Mouse (Mus musculus): ENCODE results near the gene Ccn6.
A peak's percentile ranks its signal among the peaks of the same experiment; 100 is the strongest.

Ccn6 gene

GRCm38 (mm10) chr10:39161406-39161805, 2.2 kb downstream of the Ccn6 start:
- no peak for DNase-seq (ENCODE audit: low spot score in 2 of 2)

DNA sequence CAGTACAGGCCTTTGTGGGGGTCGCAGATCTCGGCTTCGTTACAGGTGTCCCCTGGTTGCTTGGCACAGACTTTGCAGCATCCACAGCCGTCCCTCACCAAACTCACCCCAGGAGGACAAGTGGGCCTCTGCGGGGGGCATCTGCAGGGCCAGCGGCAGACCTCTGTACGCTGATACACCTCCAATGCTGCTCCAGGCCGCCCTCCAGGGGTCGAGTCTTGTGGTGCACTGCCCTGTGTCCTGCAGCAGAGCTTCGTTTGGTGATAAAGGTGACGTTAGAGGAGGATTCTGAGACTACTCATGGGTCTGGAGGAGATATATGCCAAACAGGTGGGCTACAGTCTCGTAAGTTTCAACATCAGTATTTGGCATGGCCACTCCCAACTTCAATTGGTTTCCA, 5.3 kb downstream of the Ccn6 start:
- DNase-seq (ENCODE audit: low spot score in 2 of 2) = no peak

- no peak for DNase-seq (ENCODE audit: low spot score in 2 of 2)
Observed at GRCm38 (mm10) chr10:39157321-39157720, 6.3 kb downstream of the Ccn6 start.

DNA sequence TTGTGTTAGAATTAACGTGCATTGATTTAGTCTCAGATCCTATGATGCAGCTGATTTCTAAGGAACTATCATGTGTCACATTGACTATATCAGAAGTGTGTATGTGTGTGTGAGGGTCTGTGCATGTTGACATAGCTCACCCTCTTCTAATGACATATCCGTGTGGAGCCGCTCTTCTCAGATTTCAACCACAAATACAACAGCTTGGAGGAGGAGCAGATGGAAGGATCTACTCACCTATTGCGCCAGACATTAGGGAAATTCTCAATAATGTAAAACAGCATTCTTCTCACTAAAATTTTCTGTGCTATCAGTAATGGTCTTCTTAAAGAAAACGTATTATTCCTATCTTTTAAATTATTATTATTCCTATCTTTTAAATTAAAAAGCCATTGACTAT, 6.9 kb downstream of the Ccn6 start:
- no peak for DNase-seq (ENCODE audit: low spot score in 2 of 2)

- no peak for DNase-seq (ENCODE audit: low spot score in 2 of 2)
Observed at GRCm38 (mm10) chr10:39142216-39142615, 21.4 kb downstream of the Ccn6 start.

DNA sequence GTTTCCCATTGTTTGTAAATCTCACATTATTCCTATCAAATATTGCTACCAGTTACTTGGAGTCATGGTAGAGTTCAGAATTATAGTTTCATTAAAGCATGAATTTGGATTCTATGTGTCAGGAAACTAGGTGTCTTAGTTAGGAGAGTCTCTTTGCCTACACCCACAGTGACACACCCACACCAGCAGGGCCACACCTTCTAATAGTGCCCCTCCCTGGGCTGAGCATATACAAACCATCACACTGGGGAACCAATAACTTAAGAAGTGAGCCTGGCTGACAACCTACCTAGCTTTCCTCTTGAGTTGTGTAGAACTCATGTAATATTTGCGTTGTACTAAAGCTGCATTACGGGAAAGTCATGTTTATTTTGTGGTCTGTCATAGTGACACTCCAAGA, 22.2 kb downstream of the Ccn6 start:
- no peak for DNase-seq (ENCODE audit: low spot score in 2 of 2)

- DNase-seq (ENCODE audit: low spot score in 2 of 2) = no peak
Observed at GRCm38 (mm10) chr10:39140843-39141242, 22.8 kb downstream of the Ccn6 start.

- no peak for DNase-seq (ENCODE audit: low spot score in 2 of 2)
Observed at GRCm38 (mm10) chr10:39138761-39139160, 24.8 kb downstream of the Ccn6 start.

GRCm38 (mm10) chr10:39137766-39138165, 25.8 kb downstream of the Ccn6 start:
- no peak for DNase-seq (ENCODE audit: low spot score in 2 of 2)

GRCm38 (mm10) chr10:39133462-39134310, 29.9 kb downstream of the Ccn6 start, which contains the start of the genes Fam229b and Tube1:
Gene Fam229b, minus strand, starts transcription at chr10:39133914.
Gene Tube1, plus strand, starts transcription at chr10:39133976.
- DNase-seq (ENCODE audit: low spot score in 2 of 2) = peak; percentile 90 to 91

GRCm38 (mm10) chr10:39121412-39121811, 42.2 kb downstream of the Ccn6 start:
- no peak for DNase-seq (ENCODE audit: low spot score in 2 of 2)

DNA sequence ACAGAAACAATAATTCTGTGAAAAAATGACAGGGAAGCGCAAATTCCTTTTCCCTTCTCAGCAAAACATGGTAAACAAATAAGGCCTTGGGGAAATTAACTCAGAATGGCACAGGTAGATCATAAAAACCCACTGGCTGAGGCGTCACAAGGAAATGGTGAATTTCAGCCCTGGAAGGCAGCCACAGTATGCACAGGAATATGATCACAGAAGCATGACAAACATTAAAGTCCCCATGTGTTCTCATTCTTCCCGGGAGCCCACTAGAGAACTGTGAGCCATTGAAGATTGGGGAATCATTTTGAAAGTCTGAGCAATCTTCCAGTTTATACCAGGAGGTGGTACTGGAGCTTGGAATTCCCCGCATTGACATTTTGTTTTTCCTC, 54.1 kb downstream of the Ccn6 start:
- no peak for DNase-seq (ENCODE audit: low spot score in 2 of 2)

DNA sequence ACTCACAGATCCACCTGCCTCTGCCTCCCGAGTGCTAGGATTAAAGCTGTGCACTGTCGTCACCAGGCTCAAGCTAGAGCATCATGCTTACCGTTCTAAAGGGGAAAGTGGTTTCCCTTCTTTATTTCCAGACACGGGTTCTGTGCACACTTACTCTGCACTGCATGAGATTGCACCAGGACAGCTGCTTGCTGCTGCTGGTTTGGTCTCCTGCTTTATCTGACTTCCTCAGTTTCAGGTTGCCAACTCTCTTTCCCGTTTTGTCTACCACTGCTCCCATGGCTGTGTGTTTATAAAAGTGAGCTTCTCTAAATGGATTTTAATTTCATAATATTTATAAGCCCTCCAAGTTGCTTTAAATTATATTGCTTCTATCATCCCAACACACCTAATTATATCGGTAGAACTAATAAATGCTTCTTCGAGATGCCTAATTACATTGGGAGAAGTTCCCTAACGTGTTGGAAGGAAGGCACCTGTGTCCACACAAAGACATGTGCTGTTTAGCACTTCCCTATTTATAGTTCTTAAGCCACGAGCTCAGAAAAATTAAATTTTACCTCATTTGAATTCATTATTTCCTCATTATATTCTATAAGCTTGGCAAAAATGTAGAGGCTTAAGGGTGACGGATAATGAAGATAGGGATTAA, 54.6 kb downstream of the Ccn6 start:
- DNase-seq (ENCODE audit: low spot score in 2 of 2) = no peak

GRCm38 (mm10) chr10:39106935-39107334, 56.7 kb downstream of the Ccn6 start:
- DNase-seq (ENCODE audit: low spot score in 2 of 2) = no peak

- DNase-seq (ENCODE audit: low spot score in 2 of 2) = no peak
Observed at GRCm38 (mm10) chr10:39106413-39106812, 57.2 kb downstream of the Ccn6 start.

DNA sequence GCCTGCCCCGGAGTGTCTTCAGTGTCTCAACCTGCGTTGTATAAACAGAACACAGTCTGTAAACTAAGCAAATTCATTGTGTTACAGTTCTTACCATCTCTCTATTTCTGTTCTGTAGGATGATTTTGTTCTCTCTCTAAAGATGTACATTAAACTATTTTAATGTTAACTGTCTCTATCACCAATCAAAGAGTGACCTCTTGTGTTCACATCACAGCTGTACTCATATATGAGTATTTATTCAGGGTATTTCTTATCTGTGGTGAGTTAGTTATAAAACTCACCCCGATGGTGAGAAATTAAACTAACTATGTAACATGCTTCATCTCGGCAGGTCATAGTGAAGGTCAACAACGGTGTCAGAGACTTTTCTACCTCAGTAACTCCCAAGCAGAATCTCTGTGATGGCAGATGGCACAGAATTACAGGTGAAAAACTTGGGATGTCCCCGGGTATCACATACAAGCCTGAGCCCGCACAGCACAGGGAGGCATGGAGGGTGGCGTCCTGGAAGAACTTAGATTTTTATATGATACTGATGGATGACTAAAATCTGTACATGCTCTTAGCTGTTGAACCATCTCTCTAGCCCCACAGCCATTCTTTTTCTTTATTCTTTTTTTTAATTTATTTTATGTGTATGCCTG, 58.7 kb downstream of the Ccn6 start:
- DNase-seq (ENCODE audit: low spot score in 2 of 2) = no peak
